Mouse (Mus musculus) CD4-positive, CD25-positive, alpha-beta regulatory T cell, adult 2 months (primary cell): ENCODE measurements at regions not wholly inside any gene's neighbourhood (a gene's known extent, or its start where the extent isn't known, plus 50 kb on each side); places are given as distances from the start of the nearest gene placed in this dataset.

ENCODE experiments used
- DNase-seq: peaks from one replicate; pipeline ENCODE4 v3.0.0-alpha.2; 2012; ENCODE audit warnings: low read depth, low spot score

- DNase-seq = no peak
Observed at GRCm38 (mm10) chr7:71873817-71874216, 432.6 kb downstream of the Mctp2 start.

- no peak for DNase-seq
Observed at GRCm38 (mm10) chr7:71872912-71873311, 433.5 kb downstream of the Mctp2 start.

- peak; percentile 4 for DNase-seq
Observed at GRCm38 (mm10) chr7:71867090-71867489, 439.3 kb downstream of the Mctp2 start.

- no peak for DNase-seq
Observed at GRCm38 (mm10) chr7:71865371-71866166, 440.8 kb downstream of the Mctp2 start.

- DNase-seq = no peak
Observed at GRCm38 (mm10) chr7:71852864-71853263, 453.5 kb downstream of the Mctp2 start.

- DNase-seq = no peak
Observed at GRCm38 (mm10) chr7:71849174-71849573, 457.2 kb downstream of the Mctp2 start.

- DNase-seq = no peak
Observed at GRCm38 (mm10) chr7:71837845-71838244, 468.6 kb downstream of the Mctp2 start.

- no peak for DNase-seq
Observed at GRCm38 (mm10) chr7:71831790-71832525, 474.4 kb downstream of the Mctp2 start.

GRCm38 (mm10) chr7:71829567-71829966 lies 476.8 kb downstream of the Mctp2 start:
- DNase-seq = no peak

GRCm38 (mm10) chr7:71816138-71816537 lies 464.9 kb upstream of the Gm10295 start:
- no peak for DNase-seq

- no peak for DNase-seq
Observed at GRCm38 (mm10) chr7:71794201-71794600, 442.9 kb upstream of the Gm10295 start.

- DNase-seq = no peak
Observed at GRCm38 (mm10) chr7:71788401-71788800, 437.1 kb upstream of the Gm10295 start.

- no peak for DNase-seq
Observed at GRCm38 (mm10) chr7:71782496-71782895, 431.2 kb upstream of the Gm10295 start.

- DNase-seq = no peak
Observed at GRCm38 (mm10) chr7:71749886-71750285, 398.6 kb upstream of the Gm10295 start.

- no peak for DNase-seq
Observed at GRCm38 (mm10) chr7:71746118-71746897, 395.0 kb upstream of the Gm10295 start.

GRCm38 (mm10) chr7:71728509-71728908 lies 377.2 kb upstream of the Gm10295 start:
- no peak for DNase-seq

GRCm38 (mm10) chr7:71708209-71708608 lies 356.9 kb upstream of the Gm10295 start:
- DNase-seq = no peak

GRCm38 (mm10) chr7:71706201-71706600 lies 354.9 kb upstream of the Gm10295 start:
- DNase-seq = no peak

GRCm38 (mm10) chr7:71705426-71706050 lies 354.3 kb upstream of the Gm10295 start:
- no peak for DNase-seq

- DNase-seq = no peak
Observed at GRCm38 (mm10) chr7:71704661-71705240, 353.5 kb upstream of the Gm10295 start.
